Mouse (Mus musculus): ENCODE measurements at regions not wholly inside any gene's neighbourhood (a gene's known extent, or its start where the extent isn't known, plus 50 kb on each side); places are given as distances from the start of the nearest gene placed in this dataset.
"Not testable (repeated sequence)": the region's sequence is repeated elsewhere in the genome, so short reads cannot be mapped to it uniquely, and the experiment has no call there.

GRCm38 (mm10) chr15:3171774-3172173, 96.6 kb upstream of the Selenop start:
- Histone ChIP-seq H3K36me3 (ENCODE audit: control insufficient read depth, insufficient read depth, low read length) (no peaks in the 10 kb centered on the region), H3K4me1 (ENCODE audit: control insufficient read depth, insufficient read depth, low read length) (no peaks in the 10 kb centered on the region), H3K4me3 (no peak overlapping the region), H3K79me2 (replicated peaks; ENCODE audit: control insufficient read depth, insufficient read depth, low read length) (no peaks in the 10 kb centered on the region), H3K27me3 (ENCODE audit: control insufficient read depth, insufficient read depth, low read length) (no peaks in the 10 kb centered on the region), H3K9ac (ENCODE audit: low read depth, low read length) (no peak overlapping the region), H3K27ac (no peak overlapping the region)
- DNase-seq: no peak
- TF ChIP-seq EP300 (IDR thresholded peaks at IDR 0.05; ENCODE audit: insufficient read depth, low read depth, low read length) (no peak), POLR2A (IDR thresholded peaks at IDR 0.05; ENCODE audit: insufficient read depth, low read depth, low read length) (no peak), CTCF (IDR thresholded peaks at IDR 0.05) (no peak)
- intact Hi-C loops (cut with DNase I): no loop called here

GRCm38 (mm10) chr15:3174072-3174471, 94.3 kb upstream of the Selenop start:
- Histone ChIP-seq H3K4me1 (ENCODE audit: control insufficient read depth, insufficient read depth, low read length) (no peaks in the 10 kb centered on the region), H3K36me3 (ENCODE audit: control insufficient read depth, insufficient read depth, low read length) (no peaks in the 10 kb centered on the region), H3K27ac (no peak overlapping the region), H3K27me3 (ENCODE audit: control insufficient read depth, insufficient read depth, low read length) (no peaks in the 10 kb centered on the region), H3K79me2 (replicated peaks; ENCODE audit: control insufficient read depth, insufficient read depth, low read length) (no peaks in the 10 kb centered on the region), H3K9ac (ENCODE audit: low read depth, low read length) (no peak overlapping the region), H3K4me3 (no peak overlapping the region)
- TF ChIP-seq EP300 (IDR thresholded peaks at IDR 0.05; ENCODE audit: insufficient read depth, low read depth, low read length): no peak
- no peak for TF ChIP-seq POLR2A (IDR thresholded peaks at IDR 0.05; ENCODE audit: insufficient read depth, low read depth, low read length)
- TF ChIP-seq CTCF (IDR thresholded peaks at IDR 0.05): no peak
- no peak for DNase-seq
- intact Hi-C loops (cut with DNase I): no loop called here
- WGBS: 28% methylated on average over 2 of the region's 2 CpGs

- Histone ChIP-seq H3K27ac (no peak overlapping the region), H3K27me3 (ENCODE audit: control insufficient read depth, insufficient read depth, low read length) (no peaks in the 10 kb centered on the region), H3K4me3 (no peak overlapping the region), H3K79me2 (replicated peaks; ENCODE audit: control insufficient read depth, insufficient read depth, low read length) (no peaks in the 10 kb centered on the region), H3K36me3 (ENCODE audit: control insufficient read depth, insufficient read depth, low read length) (no peaks in the 10 kb centered on the region), H3K9ac (ENCODE audit: low read depth, low read length) (no peak overlapping the region), H3K4me1 (ENCODE audit: control insufficient read depth, insufficient read depth, low read length) (no peaks in the 10 kb centered on the region)
- DNase-seq: no peak
- intact Hi-C loops (cut with DNase I): no loop called here
- TF ChIP-seq POLR2A (IDR thresholded peaks at IDR 0.05; ENCODE audit: insufficient read depth, low read depth, low read length) (no peak), EP300 (IDR thresholded peaks at IDR 0.05; ENCODE audit: insufficient read depth, low read depth, low read length) (no peak), CTCF (IDR thresholded peaks at IDR 0.05) (peak; percentile 71)
- 31% methylated on average over 2 of the region's 2 CpGs for WGBS
Observed at GRCm38 (mm10) chr15:3174848-3175247, 93.5 kb upstream of the Selenop start.

GRCm38 (mm10) chr15:3201912-3202653, 66.3 kb upstream of the Selenop start:
- H3K4me3 ChIP-seq: no peak overlapping the region
- no peaks in the 10 kb centered on the region for H3K79me2 ChIP-seq (replicated peaks; ENCODE audit: control insufficient read depth, insufficient read depth, low read length)
- peaks cover 2% of the 10 kb centered on the region for H3K4me1 ChIP-seq (ENCODE audit: control insufficient read depth, insufficient read depth, low read length)
- H3K9ac ChIP-seq (ENCODE audit: low read depth, low read length): no peak overlapping the region
- WGBS: 75% methylated on average over 2 of the region's 2 CpGs
- no peaks in the 10 kb centered on the region for H3K27me3 ChIP-seq (ENCODE audit: control insufficient read depth, insufficient read depth, low read length)
- TF ChIP-seq CTCF (IDR thresholded peaks at IDR 0.05) (peak; percentile 98), EP300 (IDR thresholded peaks at IDR 0.05; ENCODE audit: insufficient read depth, low read depth, low read length) (no peak)
- intact Hi-C loops (cut with DNase I): loop anchor here (10.0 kb wide), 1 partner anchor 703 kb away; no protein-coding TSS in a partner anchor
- DNase-seq: peak; percentile 19 to 27
- no peaks in the 10 kb centered on the region for H3K36me3 ChIP-seq (ENCODE audit: control insufficient read depth, insufficient read depth, low read length)
- H3K27ac ChIP-seq: no peak overlapping the region

DNA sequence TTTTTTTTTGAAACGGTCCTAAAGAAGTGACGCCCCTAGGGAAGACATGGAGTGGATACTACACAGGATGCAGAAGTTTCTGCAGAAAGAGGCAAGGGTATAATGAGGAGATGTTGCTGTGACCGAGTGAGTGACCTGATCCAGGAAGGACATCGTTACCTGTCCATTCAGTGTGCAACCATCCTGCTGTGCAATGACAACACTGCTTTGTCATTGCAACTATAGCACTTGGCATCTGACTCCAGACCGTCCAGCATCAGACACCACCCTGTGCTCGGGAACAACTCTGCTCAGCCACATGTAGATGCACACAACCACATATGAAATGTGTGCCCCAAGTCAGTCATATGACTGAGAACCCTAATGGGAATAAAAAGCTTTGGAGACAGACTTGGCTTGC, 62.8 kb upstream of the Selenop start:
- 52% methylated on average over 6 of the region's 6 CpGs for WGBS
- H3K27ac ChIP-seq: no peak overlapping the region
- H3K79me2 ChIP-seq (replicated peaks; ENCODE audit: control insufficient read depth, insufficient read depth, low read length): no peaks in the 10 kb centered on the region
- no peaks in the 10 kb centered on the region for H3K27me3 ChIP-seq (ENCODE audit: control insufficient read depth, insufficient read depth, low read length)
- H3K4me3 ChIP-seq: no peak overlapping the region
- DNase-seq: no peak
- peaks cover 2% of the 10 kb centered on the region for H3K4me1 ChIP-seq (ENCODE audit: control insufficient read depth, insufficient read depth, low read length)
- no peak overlapping the region for H3K9ac ChIP-seq (ENCODE audit: low read depth, low read length)
- intact Hi-C loops (cut with DNase I): loop anchor here (5.0 to 10.0 kb wide), 2 partner anchors 377 to 699 kb away; partner anchors contain the start of gene Ghr
- no peak for TF ChIP-seq EP300 (IDR thresholded peaks at IDR 0.05; ENCODE audit: insufficient read depth, low read depth, low read length)
- TF ChIP-seq CTCF (IDR thresholded peaks at IDR 0.05): no peak
- TF ChIP-seq POLR2A (IDR thresholded peaks at IDR 0.05; ENCODE audit: insufficient read depth, low read depth, low read length): no peak
- H3K36me3 ChIP-seq (ENCODE audit: control insufficient read depth, insufficient read depth, low read length): no peaks in the 10 kb centered on the region

DNA sequence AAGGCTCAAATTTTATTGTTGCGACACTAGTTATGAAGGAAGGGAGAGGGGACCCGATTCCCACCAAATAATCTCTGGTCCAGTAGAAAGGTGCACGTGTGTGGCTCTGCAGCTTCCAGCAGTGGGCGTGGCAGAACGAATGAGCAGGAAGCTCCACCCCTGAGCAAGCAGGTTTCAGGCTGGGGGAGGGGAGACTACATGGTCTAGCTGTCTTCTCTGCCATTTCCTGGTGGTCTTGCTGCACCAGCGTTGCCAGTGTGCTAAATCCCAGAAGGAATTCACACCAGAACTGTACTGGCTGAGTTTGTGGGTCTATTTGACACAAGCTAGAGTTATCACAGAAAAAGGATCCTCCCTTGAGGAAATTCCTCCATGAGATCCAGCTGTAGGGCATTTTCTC, 62.3 kb upstream of the Selenop start:
- not testable (repeated sequence) for DNase-seq; H3K79me2 ChIP-seq (replicated peaks; ENCODE audit: control insufficient read depth, insufficient read depth, low read length); H3K9ac ChIP-seq (ENCODE audit: low read depth, low read length); H3K4me3 ChIP-seq; H3K27ac ChIP-seq; H3K27me3 ChIP-seq (ENCODE audit: control insufficient read depth, insufficient read depth, low read length); H3K4me1 ChIP-seq (ENCODE audit: control insufficient read depth, insufficient read depth, low read length); H3K36me3 ChIP-seq (ENCODE audit: control insufficient read depth, insufficient read depth, low read length)
- 50% methylated on average over 6 of the region's 6 CpGs for WGBS
- intact Hi-C loops (cut with DNase I): loop anchor here (5.0 to 10.0 kb wide), 2 partner anchors 376 to 699 kb away; partner anchors contain the start of gene Ghr
